Mouse (Mus musculus) testis, adult 2 months (tissue): ENCODE data around the gene Arntl.

ENCODE experiments used
- CTCF ChIP-seq: fragments of 200-500 bp; IDR thresholded peaks from 2 replicates; pipeline ENCODE4 v1.5.1; 2012; ENCODE audit warnings: low read depth, mild to moderate bottlenecking, inconsistent platforms, low read length, moderate library complexity; ENCODE audit not compliant: control insufficient read depth, insufficient read depth, insufficient replicate concordance
- POLR2A ChIP-seq: fragments of 200-500 bp; IDR thresholded peaks from 2 replicates; pipeline ENCODE4 v1.6.1; 2012; ENCODE audit warnings: low read depth, mild to moderate bottlenecking, inconsistent platforms, low read length, moderate library complexity; ENCODE audit not compliant: control insufficient read depth

DNA sequence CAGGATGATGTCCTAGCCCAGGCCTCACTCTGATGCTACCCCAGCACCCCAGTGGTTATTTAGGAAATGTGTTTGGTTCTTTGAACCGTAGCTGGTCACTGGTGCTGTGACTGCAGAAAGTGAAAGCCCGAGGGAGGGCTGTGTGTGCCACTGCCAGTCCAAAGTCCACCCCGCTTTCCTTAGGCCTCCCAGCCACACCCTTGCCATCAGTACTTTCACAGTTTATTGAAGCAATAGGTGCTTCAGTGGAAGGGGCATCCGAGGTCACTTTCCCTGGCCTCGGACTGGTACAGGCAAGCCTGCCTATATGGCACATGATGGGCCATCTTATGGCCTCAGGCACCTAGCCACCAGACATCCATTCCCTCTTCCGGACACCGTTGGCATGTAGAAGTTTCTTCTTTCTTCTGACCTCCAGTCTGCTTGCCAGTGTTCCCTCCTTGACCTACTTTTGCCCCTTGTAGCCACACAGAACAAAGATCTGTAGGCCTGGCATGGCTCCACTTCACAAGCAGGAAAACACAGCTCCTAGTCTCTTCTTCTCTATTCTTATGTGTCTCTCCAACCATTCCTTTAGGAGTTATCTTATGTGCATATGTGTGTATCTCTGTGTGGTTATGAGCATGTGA is 46.6 kb downstream of the Arntl start:
- TF ChIP-seq POLR2A (no peak), CTCF (no peak)
